Mouse (Mus musculus): ENCODE measurements around the gene 4931429L15Rik. TPM values are rescaled to one million over a fixed set of nuclear protein-coding genes. Genes with fewer than 3 reads are reported as not detected.

The 4931429L15Rik gene
- polyA plus RNA-seq, 2 experiments from 2014 or later: not detected

- ATAC-seq: no peak
These were observed 62.2 kb downstream of the 4931429L15Rik start for GRCm38 (mm10) chr9:46257546-46257945.

DNA sequence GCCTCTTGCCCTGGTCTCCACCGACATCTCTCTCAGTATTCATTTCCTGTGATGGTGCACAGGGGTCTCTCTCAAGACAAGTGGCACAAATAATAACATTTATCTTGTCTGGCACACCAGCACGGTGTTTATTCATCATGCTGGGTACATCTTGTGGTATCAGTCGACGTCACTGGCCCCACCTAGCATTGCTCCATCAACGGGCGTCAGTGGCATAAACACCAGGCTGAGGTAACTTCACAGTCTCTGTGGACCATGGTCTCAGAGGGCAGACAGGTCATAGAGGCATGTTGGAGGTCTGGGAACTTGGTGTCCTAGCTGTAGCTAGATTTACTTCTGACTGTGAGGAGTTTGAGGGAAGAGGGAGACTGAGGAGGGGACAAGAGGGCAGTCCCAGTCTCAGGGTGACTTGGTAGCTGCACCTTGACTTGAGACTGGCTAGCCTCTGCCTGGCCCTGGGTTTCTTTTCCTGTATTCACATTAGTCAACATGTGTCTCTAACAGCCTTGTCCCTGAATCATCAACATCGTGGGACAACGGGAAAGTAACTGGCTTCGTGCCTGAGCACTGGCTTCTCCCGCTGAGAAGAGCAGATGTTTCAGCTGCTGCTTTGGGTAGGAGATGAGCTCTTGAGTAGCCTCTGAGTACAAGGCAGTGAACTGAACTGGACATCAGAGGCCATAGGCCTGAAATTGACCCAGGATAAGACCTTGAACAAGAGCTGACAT is 63.0 kb downstream of the 4931429L15Rik start:
- ATAC-seq: no peak

- no peak for ATAC-seq
These were observed 63.6 kb downstream of the 4931429L15Rik start for GRCm38 (mm10) chr9:46256177-46256576.

Other genes starting within 250 kb of the 4931429L15Rik start
- gene Apoa1, start 91.4 kb downstream of the 4931429L15Rik start, polyA plus RNA-seq (2017; shearing (Covaris generic)): not detected
- gene Apoc3, start 84.3 kb downstream of the 4931429L15Rik start, polyA plus RNA-seq (2017; shearing (Covaris generic)): not detected
- gene Apoa4, start 79.3 kb downstream of the 4931429L15Rik start, polyA plus RNA-seq (2017; shearing (Covaris generic)): not detected
- not detected for gene Apoa5, start 51.4 kb downstream of the 4931429L15Rik start, polyA plus RNA-seq (2017; shearing (Covaris generic))
- gene Zpr1, start 46.9 kb downstream of the 4931429L15Rik start, polyA plus RNA-seq (2017; shearing (Covaris generic)): 10 to 100 TPM; 31.1 to 40.8 TPM
- 10 to 100 TPM; 19.1 to 24.3 TPM for gene Bud13, start 37.0 kb downstream of the 4931429L15Rik start, polyA plus RNA-seq (2017; shearing (Covaris generic))